Mouse (Mus musculus) left cerebral cortex, adult 2 months (tissue): ENCODE data around the gene Epb41l4b. TPM values are rescaled to one million over a fixed set of nuclear protein-coding genes. Genes with fewer than 3 reads are reported as not detected.

Experiments
- DNase-seq, 2 experiments: peaks; one replicate each; pipeline ENCODE4 v3.0.0; 2021 to 2022; ENCODE audit warnings: low spot score in 2 of 2, mixed read lengths in 1 of 2; ENCODE audit errors: extremely low spot score in 1 of 2
- H3K27ac ChIP-seq: fragments of 200-600 bp; 2 replicates; pipeline ENCODE4 v1.8.1; 2022
- H3K4me3 ChIP-seq: fragments of 200-600 bp; 2 replicates; pipeline ENCODE4 v1.8.1; 2022
- CTCF ChIP-seq: fragments of 200-600 bp; IDR thresholded peaks from 2 replicates; pipeline ENCODE4 v1.8.1; 2022; ENCODE audit warnings: antibody characterized with exemption, mild to moderate bottlenecking, moderate library complexity
- intact Hi-C: fragments of 180-260 bp; cut with DNase I; formaldehyde crosslinking; loops from one replicate; pipeline ENCODE4 v1.15.1; 2025
- total RNA-seq, 2 experiments: library from RNA; stranded (reverse); gene quantifications; 2 replicates each; pipeline ENCODE4 v1.2.3; 2021

Gene Epb41l4b
- total RNA-seq, 2 experiments from 2014 or later = 37.7 to 42.8 TPM

DNA sequence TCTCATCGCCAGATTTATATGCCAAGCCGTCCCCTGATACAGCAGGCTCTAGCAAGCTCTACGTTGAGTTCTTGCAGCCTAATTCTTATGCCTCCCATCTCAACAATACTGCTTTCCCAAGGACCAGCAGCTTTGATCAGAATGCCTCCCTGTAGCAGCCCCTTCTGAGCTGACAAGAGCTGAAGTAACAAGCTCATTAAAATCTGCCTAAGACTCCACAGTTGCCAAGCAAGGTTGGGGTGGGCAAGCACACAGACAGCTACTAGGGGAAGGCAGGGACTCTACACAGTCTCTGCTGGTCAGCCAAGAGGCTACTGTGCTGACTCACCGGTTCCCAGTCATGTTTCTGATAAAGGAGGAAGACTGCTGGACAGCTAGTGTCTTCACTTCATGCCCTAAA is 33.7 kb downstream of the Epb41l4b start:
- no peak for TF ChIP-seq CTCF
- intact Hi-C loops = no loop called here
- H3K27ac ChIP-seq = no peak overlapping the region
- no peak overlapping the region for H3K4me3 ChIP-seq
- no peak for DNase-seq

- no peak for DNase-seq
- no peak for TF ChIP-seq CTCF
- Histone ChIP-seq H3K4me3 (no peak overlapping the region), H3K27ac (no peak overlapping the region)
- intact Hi-C loops = no loop called here
Measured at GRCm38 (mm10) chr4:57105339-57105738, 37.9 kb downstream of the Epb41l4b start.

- intact Hi-C loops = no loop called here
Measured at GRCm38 (mm10) chr4:57103830-57104229, 39.4 kb downstream of the Epb41l4b start.

GRCm38 (mm10) chr4:57101095-57101494 is 42.1 kb downstream of the Epb41l4b start:
- TF ChIP-seq CTCF = no peak
- no peak overlapping the region for H3K27ac ChIP-seq
- no peak for DNase-seq
- H3K4me3 ChIP-seq = no peak overlapping the region
- intact Hi-C loops = no loop called here

More at GRCm38 (mm10) chr4:57103830-57104229, 39.4 kb downstream of the Epb41l4b start:
- no peak for TF ChIP-seq CTCF
- H3K27ac ChIP-seq = no peak overlapping the region
- no peak overlapping the region for H3K4me3 ChIP-seq
- DNase-seq = no peak

DNA sequence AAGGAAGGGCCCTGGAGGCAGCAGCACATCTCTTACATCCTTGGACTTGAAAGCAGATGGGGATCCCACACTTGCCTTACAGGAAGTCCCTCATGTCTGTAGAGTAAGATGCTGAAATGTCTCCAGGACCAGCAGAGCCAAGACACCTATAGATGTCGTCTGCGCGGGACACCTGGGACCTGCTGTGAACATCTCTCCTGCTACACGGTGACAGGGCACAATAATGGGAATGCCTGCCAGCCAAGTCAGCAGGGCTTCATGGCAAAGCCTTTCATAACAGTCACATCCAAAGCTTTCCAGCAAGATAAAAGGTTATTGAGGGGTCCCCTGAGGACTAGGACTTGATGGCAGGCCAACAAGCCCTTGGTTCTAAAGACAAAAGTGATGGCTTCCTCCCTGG is 45.8 kb downstream of the Epb41l4b start:
- no peak overlapping the region for H3K4me3 ChIP-seq
- TF ChIP-seq CTCF = no peak
- no peak overlapping the region for H3K27ac ChIP-seq
- no peak for DNase-seq
- intact Hi-C loops = no loop called here

- TF ChIP-seq CTCF = no peak
- peak in 1 of 2 experiments; percentile 15 for DNase-seq
- H3K27ac ChIP-seq = no peak overlapping the region
- no peak overlapping the region for H3K4me3 ChIP-seq
- intact Hi-C loops = no loop called here
Measured at GRCm38 (mm10) chr4:57095569-57095968, 47.7 kb downstream of the Epb41l4b start.

DNA sequence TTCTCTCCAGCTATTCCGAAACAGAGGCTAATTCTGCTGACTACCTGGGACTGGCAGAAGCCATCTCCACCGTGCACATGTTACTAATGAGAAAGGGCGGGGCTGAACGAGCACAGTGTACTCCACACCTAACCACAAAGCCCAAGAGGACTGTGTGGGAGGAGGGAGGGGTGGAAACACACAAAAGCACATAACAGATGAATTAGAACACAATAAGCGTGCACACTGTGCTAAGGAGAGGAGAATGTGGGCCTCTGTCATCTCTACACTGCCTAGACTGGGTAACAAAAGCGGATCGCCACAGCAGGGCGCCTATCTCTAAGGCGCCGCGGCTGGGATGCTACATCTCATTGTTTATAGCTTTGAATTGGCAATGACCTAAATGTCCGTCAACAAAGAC is 51.9 kb downstream of the Epb41l4b start:
- intact Hi-C loops = no loop called here
- H3K4me3 ChIP-seq = no peak overlapping the region
- H3K27ac ChIP-seq = no peak overlapping the region; the same call in 1 of the 2 replicates
- no peak for DNase-seq
- no peak for TF ChIP-seq CTCF

GRCm38 (mm10) chr4:57088301-57088700 is 54.9 kb downstream of the Epb41l4b start:
- Histone ChIP-seq H3K27ac (no peak overlapping the region), H3K4me3 (no peak overlapping the region)
- no peak for DNase-seq
- no peak for TF ChIP-seq CTCF
- intact Hi-C loops = no loop called here

DNA sequence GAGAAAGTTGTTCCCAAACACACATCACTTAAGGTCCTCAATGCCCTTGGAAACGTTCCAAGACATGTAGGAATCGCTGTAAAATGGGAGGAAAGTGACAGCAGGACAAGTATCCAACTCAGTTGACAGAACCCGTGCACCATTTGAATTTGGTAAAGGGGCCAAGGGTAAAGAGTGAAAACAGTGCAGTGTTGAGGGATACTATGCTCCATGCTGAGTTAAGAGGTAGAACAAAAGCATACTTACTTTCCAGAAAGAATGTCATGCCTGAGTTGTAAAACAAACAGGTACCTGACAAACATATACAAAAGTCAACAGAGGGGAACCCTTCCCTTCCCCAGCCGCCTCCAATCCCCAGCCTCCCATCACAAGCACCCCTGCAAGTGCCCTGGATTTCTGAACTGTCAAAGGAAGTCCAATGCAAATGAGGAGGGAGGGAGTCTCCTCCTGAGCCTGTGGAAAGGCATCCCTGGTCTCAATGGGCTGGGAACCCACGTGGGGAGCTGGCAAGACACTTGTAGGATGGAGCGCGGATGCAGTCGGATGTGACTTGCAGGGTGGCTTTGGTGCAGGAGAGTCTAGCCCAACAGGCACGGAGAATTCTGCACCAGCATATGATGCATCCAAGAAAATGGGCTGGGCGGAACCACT is 57.4 kb downstream of the Epb41l4b start:
- intact Hi-C loops = no loop called here
- TF ChIP-seq CTCF = no peak

GRCm38 (mm10) chr4:57083653-57084052 is 59.6 kb downstream of the Epb41l4b start:
- no peak for DNase-seq
- no peak for TF ChIP-seq CTCF
- no peak overlapping the region for H3K27ac ChIP-seq
- no peak overlapping the region for H3K4me3 ChIP-seq
- intact Hi-C loops = no loop called here

More for the DNA sequence above, 57.4 kb downstream of the Epb41l4b start:
- H3K4me3 ChIP-seq = no peak overlapping the region
- H3K27ac ChIP-seq = no peak overlapping the region
- DNase-seq = no peak

DNA sequence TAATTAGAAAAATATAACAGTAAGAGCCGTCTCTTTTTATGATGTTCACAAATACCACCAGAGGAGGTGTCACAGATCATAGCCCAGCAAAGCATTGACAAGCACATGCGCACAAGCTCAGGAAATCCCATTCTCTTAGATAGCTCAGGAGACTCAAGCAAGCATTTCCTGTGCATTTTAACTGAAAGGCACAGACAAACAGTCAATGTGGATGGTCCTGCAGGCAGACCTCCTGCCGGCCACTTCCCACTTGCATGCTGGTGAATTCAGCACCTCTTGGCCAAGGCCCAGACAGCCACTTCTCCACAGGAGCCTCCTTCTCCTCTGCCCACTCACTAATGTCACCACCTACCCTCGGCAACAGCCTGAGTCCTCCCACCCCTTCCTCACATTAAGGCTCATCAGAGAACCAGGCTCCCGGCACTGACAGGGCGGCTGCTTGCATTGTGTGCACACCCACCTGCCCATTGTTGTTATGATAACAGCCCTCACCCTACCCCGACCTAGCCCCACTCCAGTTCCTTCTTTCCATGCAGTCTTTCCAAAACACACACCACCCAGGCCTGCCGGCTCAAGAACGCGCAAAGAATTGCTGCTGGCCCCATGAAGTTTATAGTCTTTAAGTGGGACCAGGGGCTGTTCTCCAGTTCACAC is 60.3 kb downstream of the Epb41l4b start:
- intact Hi-C loops = no loop called here
- Histone ChIP-seq H3K27ac (no peak overlapping the region), H3K4me3 (no peak overlapping the region)
- no peak for DNase-seq
- no peak for TF ChIP-seq CTCF

DNA sequence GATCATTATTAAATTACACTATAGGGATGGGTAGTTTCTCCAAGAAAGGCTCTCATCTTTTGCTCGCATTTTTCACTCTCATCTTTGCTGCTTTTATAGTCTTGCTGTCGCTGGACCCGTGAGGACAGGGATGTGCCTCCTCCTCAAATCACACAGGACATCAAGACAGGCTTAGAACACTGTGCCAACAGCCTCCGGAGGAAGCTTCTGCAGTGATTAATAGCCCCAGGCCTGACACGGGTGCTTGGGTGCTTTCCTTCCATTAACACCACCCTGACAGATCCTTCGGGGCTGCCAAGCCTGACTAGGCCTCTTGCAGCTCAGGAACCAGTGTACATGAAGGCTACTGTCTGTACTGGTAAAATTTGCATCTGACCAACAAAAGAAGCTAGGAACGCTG is 61.8 kb downstream of the Epb41l4b start:
- Histone ChIP-seq H3K4me3 (no peak overlapping the region), H3K27ac (no peak overlapping the region)
- intact Hi-C loops = no loop called here
- TF ChIP-seq CTCF = no peak
- DNase-seq = no peak

DNA sequence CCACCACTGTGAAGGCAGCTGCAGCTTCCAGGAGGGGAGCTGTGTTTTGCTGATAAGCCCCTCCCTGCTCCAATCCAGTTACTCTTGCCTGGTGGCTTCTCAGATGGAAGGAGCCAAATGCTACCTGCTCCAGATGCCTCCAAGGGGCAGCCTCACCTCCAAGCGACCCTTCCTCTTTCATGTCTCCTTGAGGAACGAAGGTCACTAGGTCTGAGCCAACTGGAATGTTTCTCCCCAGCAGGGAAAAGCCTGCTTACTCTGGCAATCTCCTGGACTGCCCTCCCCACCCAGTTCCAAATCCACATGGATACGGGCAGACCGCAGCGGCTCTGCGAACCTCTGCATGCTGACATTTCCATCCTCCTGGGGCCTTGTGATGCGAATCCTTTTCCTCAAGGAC is 69.4 kb downstream of the Epb41l4b start:
- intact Hi-C loops = no loop called here
- DNase-seq = no peak
- Histone ChIP-seq H3K4me3 (no peak overlapping the region), H3K27ac (no peak overlapping the region)
- TF ChIP-seq CTCF = no peak
